Mouse (Mus musculus) hematopoietic stem cell, adult 5-6 weeks (primary cell): ENCODE results near the gene Erc2. TPM values are rescaled to one million over a fixed set of nuclear protein-coding genes. Genes with fewer than 3 reads are reported as not detected.

Experiments used
- ATAC-seq, 2 experiments: fragments of 125-278 bp in 1 of 2; replicated peaks in 1 of 2; 2 replicates each; pipeline ENCODE4 v1.8.0; 2016 to 2017; ENCODE audit warnings: inconsistent platforms in 2 of 2, mild to moderate bottlenecking in 2 of 2, moderate number of reproducible peaks in 2 of 2, low read depth in 1 of 2, moderate TSS enrichment in 1 of 2; ENCODE audit not compliant: low FRiP score in 2 of 2, poor library complexity in 2 of 2, severe bottlenecking in 2 of 2, insufficient read depth in 1 of 2, low TSS enrichment in 1 of 2
- total RNA-seq: library from RNA; stranded (forward); fragments of 172-1452, 232-1000 nt; gene quantifications from 2 replicates; pipeline ENCODE4 v1.2.3, GENCODE M21; 2017

Erc2 gene
- total RNA-seq, 1 experiment from 2014 or later = not detected

DNA sequence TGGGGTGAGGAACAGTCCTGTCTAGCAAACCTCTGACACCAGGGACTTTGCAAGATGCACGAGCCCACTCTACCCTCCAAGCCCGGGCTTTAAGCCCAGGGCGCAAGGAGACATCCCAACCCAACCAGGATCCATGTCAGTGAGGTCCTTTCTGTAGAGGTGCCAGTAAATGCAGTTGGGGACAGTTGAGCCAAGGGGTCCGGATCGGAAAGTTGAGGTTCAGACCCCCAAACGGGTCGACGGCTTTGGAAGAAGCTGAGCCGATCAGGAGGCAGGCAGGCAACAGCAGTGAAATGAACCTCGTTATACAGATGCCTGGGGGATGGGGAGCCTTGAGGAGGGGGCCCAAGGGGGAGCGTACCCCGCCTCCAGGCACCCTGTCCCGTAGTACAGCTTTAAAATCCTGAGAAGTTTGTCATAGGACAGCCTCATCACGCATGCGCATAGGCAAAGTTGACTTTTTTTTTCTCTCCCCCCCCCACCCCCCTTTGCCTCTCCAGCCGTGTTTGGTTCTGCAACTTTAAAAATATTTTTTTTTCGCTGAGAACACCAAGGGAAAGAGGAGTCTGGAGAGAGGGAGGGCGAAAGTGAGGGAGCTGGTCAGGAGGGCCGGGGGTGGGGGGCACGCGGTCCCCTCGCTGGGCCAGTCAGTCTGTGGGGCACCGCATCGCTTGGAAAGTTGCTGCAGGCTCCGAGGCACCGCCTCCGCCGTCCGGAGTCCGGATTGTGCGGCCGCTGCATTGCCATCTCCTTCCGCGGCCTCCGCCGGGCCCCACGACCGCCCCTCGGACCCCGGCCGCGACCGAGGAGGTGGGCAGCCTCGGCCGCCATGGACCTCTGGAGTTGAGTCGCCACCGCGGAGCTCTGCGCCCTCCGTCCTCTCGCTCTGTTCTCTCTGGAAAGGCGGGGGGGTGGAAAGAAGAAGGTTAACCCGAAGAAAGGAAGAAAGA, 882.1 kb downstream of the Erc2 start, which contains the start of gene Wnt5a:
Gene Wnt5a (plus strand): TSS at position 650 of the 950 bp plus-strand sequence.
- ATAC-seq = no peak

DNA sequence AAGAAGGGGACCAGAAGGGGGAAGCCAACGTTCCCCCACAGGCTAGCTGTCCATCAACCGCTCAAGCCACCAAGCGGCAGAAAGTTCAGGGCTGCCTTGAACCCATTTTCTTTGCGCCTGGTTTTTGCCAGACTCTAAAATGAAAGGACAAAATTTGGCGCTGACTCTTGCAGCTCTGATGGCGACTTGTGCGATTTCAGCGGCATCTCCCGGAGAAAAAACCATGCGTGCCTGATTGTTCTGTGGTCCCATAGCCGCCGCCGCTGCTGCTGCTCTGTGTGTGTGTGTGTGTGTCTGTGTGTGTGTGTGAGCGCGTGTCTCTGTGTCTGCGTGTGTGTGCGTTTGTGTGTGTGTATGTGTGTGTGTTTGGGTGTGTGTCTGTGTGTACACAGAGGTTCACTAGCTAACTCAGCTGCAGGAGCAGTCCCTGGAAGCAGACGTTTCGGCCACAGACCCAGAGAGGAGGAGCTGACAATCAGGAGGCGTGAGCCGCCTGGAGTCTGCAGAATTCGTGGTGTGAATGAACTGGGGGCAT, 882.9 kb downstream of the Erc2 start:
- no peak for ATAC-seq

DNA sequence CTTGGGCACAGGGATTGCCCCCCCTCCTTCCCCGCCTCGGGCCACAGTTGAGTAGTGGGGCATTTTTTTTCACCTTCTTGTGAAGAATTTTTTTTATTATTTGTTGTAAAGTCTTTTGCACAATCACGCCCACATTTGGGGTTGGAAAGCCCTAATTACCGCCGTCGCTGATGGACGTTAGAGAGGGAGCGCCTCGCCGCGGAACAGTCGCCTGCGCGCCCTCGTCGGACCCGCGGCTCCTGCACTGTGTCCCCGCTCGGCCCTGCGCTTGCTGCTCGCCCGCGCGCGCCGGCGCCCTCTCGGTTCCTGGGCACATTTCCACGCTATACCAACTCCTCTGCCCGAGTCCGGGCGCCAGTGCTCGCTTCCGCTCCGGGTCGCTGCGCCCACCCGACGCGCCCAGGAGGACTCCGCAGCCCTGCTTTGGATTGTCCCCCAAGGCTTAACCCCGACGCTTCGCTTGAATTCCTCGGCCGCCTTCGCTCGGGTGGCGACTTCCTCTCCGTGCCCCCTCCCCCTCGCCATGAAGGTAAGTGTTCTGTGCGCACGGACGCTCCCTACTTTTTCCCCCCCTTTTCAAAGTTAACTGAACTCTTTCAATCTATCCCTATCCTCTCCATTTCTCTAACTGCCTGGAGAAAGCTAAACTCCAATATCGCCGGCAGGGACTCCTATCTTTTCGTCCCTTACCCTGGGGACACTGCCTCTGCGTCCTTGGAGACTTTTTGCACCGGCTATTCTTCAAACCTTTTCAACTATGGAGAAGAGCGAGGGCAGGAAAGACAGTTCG, 883.6 kb downstream of the Erc2 start:
- no peak for ATAC-seq

DNA sequence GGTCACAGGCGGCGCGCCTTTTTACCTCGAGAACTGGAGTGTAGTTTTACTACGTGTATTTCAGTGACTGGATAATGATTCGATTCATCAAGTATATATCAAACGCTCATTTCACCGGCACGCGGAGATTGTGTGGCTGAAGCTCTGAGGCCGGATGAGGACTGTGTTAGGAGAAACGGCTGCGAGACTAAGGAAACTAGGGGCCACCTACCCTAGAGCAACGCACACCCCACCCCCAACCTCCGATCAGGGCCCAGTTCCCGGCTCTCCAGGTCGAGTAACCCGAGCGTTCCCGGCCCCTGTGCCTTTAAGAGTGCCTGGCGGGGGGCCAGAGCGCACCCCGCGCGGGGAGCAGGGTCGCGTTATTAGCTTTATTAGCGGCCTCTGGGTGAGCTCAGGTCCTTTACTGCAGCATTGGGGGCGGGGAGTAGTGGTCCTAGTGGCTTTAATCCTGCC, 884.2 kb downstream of the Erc2 start:
- no peak for ATAC-seq

DNA sequence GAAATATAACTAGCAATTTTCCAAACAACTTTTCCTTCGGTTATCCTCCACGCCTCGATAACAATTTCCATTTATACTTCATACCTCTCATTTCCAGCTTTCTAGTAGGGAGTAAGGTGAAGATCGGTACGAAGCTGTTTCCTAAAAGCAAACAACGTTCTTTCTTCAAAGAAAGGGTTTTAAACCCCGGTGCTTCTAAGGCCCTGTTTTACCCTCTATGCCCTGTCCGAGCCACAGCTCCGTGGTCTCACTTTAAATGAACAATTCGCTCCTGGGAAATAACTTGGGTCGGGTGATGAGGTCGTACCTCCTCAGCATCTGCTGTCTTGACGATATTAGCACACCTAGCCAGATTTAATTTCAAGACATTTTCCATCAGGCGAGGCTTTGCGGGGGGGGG, 884.8 kb downstream of the Erc2 start:
- no peak for ATAC-seq

DNA sequence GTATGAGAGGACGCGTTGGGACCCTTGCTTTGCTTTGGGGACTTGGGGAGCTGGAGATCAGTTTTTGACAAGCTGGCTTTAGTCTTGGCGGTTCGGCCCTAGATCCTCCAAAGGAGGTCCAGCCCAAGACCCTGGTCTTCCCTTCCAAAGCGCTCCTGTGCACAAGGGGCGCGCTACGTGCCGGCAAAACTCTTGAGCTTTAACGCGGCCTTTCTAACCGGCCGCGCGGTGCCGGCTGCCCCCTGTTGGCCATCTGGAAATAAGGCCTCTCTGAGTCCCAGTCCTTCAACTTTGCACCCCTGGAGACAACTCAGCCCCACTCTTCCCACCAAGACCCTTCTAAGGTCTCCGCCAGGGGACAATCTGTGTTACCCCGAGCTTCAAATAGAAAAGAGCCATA, 885.2 kb downstream of the Erc2 start:
- peak; percentile 54 to 65; a peak in 3 of 4 replicates for ATAC-seq

DNA sequence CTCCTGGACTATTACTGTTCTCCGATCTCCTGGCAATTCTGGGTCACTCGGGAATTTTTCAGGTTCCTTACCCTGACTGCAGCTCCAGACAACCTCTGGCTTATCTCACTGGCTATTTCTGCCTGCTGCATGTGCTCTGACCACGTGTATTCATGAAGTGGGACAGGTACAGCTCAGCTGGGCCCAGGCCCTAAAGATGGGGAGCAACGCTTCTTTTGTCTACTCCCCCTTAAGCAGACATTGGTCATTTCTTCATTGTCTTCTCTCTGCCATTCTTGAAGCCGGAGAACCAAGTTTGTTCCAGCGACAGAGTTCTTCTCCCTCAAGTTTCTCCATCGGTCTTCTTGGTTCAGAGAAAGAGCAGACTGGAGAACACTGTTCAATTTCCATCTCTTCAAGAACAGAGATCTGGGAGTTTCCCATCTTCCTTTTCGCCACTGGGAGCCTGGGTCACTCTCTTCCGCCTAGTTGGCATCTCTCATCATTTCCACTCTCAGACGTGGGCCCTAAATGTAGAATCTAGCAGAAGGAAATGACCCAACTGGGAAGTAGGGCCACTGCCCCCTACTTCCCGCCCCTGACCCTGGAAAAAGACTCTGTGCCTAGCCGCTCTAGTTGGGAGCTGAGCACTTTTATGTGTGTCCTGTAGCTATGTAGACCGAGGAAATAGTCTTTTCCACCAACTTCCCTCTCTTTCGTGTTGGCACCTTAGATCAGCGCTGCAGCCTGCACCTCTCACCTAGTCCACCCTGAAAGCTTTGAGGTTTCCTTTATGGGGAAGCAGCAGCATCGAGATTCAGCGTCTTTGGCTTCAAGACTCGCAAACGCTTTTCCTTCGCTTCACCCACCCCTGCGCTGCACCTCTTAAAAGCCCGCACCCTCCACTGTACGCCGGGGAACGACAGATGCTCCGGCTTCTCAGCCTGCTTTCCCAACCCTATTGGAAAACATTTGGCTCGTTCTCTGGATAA, 886.3 kb downstream of the Erc2 start:
- no peak for ATAC-seq

DNA sequence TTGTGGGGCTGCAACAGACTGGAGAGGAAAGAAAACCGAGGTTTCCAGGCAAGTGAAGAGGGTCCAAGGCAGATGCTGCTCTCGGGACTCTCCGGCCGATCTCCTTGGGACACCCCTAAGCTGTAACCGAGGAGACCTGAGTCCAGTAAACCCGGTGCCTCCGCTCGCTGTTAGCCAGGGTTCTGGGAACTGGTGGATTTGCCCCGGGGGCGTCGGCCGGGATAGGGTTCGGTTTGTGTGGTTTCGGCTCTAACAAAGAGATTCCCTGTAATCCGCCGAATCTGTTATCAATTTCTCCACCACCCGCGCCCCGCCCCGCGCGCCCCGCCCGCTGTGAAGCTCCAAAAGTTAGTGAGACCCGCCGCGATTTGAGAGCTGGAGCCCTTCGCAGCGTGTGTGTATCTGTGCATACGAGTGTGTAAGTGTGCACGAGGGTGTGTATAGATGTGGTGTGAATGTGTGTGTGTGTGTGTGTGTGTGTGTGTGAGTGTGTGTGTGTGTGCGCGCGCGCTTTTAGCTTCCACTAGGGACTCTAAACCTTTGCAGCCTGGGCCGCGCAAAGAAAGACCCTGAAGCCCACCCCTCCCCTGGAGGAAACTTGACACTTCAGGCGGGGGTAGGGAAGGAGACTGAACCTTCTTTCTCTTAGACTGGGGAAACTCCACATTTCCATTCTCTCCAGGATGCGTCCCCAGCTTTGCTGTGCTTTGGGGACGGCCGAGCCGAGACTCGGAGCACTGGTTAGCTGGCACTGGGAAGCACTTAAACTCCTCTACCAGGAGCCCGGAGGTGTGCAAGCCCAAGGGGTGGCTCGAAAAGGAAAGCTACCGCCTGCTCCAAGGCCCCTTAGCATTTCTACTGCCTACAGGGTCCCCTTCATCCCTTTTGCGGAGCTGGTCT, 887.5 kb downstream of the Erc2 start:
- no peak for ATAC-seq

DNA sequence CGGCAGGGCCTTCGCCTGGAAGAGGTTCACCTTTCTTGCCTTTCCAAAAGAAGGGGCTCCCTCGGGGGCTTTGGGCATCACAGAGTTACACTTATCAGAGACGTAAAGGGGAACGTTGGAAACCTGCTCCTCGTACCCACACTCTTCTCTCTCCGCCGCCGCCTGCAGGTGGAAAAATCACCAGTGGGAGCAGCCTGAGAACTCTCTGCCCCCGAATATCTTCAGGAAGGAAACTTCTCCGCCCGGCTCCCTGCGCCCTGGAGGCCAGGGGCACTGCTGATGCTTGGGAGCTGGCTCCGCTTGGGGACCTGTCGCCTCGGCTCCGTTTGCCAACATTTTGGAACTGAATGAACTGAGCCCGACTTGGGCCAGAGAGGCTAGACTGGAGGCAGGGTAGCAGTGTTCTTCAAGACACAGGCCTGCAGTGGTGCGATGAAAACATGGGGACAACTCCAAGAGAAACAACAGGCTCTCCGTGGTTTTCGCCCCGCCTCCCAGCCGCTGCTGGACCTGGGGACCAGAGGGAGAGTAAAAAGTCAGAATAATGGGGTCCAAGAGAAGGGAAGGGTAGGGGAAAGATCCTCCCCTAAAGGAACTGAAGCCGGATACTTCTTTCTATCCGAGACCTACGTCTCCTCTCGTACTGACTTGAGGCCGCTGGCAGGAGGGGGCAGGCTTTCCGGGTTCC, 888.3 kb downstream of the Erc2 start:
- no peak for ATAC-seq

DNA sequence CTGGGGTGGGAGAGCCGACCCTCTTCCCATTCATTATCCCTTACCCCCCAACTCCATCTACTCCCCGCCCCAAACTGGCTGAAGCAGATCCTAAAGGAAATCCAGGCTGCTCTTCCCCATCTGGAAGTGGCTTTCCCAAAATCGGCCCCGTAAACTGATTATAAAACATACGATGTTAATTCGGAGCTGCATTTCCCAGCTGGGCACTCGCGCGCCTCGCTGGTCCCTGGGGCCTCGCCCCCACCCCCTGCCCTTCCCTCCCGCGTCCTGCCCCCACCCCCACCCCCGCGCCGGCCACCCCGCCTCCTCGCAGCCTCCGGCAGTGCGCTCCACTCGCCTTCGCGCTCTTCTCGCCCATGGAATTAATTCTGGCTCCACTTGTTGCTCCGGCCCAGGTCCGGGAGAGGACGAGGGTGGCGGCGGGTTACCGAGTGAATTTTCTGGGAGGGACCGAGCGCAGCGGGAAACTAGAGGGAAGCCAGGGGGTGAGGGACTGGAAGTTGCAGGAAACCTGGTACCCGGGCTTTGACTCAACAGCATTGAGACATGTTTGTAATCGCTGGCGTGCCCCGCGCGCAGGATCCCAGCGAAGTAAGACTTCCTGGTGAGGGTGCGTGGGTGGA, 888.9 kb downstream of the Erc2 start:
- ATAC-seq = no peak

DNA sequence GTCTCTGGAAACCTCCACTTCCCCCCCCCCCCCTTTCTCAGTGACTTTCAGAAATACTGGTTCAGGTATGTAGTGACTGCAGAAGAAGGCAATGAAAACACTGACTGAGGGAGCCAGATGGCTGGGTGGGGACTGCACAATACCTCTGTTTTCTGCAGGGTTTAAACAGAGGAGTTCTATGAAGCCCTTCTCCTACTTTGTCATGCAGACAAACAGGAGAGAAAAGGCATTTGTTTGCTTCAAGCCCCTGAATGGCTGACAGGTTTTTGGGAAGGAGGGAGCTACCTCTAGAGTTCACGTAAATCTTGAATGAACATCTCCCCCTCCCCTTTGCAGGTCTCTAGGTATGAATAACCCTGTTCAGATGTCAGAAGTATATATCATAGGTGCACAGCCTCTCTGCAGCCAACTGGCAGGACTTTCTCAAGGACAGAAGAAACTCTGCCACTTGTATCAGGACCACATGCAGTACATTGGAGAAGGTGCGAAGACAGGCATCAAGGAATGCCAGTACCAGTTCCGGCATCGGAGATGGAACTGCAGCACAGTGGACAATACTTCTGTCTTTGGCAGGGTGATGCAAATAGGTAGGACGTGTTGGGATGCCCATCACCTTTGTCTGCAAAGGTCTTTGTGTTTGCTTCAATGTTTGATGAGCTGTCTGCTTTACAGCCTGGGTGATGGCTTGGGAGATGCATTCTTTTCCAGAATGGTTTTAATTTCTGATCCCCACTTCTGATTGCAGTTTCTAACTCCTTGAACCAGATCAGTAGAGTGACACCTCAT, 890.8 kb downstream of the Erc2 start:
- no peak for ATAC-seq

DNA sequence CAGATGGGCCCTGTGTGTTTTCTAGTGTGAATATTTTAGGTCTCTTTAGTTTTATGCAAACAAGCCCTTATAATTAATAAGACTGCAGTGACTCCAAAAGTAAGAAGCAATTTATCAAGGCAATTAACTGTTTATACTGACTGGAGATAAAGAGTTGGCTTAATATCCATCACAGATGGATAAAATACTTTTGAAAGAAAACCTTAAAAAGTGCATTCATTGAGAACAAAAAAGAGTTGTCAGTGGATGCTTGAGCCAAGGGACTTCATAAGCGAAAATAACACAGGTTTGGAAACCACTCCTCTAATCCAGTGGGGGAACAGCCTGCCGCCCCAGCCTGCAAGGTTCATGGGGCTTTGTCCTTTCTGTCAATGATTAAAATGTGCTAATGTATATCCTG, 891.9 kb downstream of the Erc2 start:
- ATAC-seq = no peak

DNA sequence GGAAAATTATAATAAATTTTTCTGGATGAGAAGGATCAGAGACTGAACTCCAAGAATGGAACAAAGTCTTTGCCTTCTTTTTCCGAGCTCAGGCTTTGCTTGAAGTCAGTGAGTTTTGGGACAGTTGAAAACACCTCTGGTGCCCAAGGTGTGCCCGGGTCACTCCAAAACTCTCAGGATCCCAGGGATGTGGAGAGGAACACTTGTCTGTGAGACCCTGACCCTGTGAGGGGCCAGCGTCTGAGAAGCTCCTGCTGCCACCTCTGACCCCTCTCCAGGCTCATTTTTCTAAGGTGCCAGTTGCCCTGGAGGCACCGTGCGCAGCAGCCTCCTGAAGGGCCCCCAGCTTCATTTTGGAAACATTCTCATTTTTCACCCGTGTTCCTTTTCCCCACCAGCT, 893.1 kb downstream of the Erc2 start:
- no peak for ATAC-seq
